In genomic region chr14:79677891-79678687, GRCm38 (mm10) we compare ENCODE assay signal across 14 mouse cellular contexts. TPM values are rescaled to one million over a fixed set of nuclear protein-coding genes. Genes with fewer than 3 reads are reported as not detected.
DNase-seq lines count a peak whose midpoint lies in the region; ATAC-seq lines count a peak whose summit lies in the region.
"Had no signal": no experiment of that assay in that cellular context is flagged by ENCODE, and none has a peak within 500 bp of the region (broad histone marks: within the 10 kb centered on the region; RNA-seq: fewer than 3 reads in every experiment).

No protein-coding gene starts in this region.

- DNase-seq in frontal cortex, postnatal 25 days (ENCODE audit: low spot score in 2 of 2): no peak
- DNase-seq in limb, embryonic 11.5 days (ENCODE audit: low spot score): peak; percentile 32
- DNase-seq in limb, embryonic 10.5 days (ENCODE audit: low spot score): no peak
- DNase-seq in hindbrain, embryonic 14.5 days (ENCODE audit: low spot score): no peak
- no peak for DNase-seq in ovary, postnatal 14 days (ENCODE audit: low spot score)
- no peak for DNase-seq in left cerebral cortex, adult 18-20 months (ENCODE audit: low spot score in 2 of 2)
- DNase-seq: adrenal gland, adult 2 months; liver, embryonic 13.5 days had no signal

- H3K27ac ChIP-seq in limb, embryonic 11.5 days (replicated peaks; ENCODE audit: low read depth, low read length): peak overlapping the region; percentile 24; the same call in 1 of the 2 replicates
- no peak overlapping the region; the same call in 1 of the 2 replicates for H3K27ac ChIP-seq in limb, embryonic 10.5 days
- peak overlapping the region; percentile 52 for H3K27ac ChIP-seq in embryonic facial prominence, embryonic 12.5 days
- H3K27ac ChIP-seq in hindbrain, embryonic 14.5 days: 0 out of 2 replicates have a peak overlapping the region, but pooled peaks have one; percentile 1
- H3K27ac ChIP-seq: intestine, embryonic 15.5 days; liver, embryonic 13.5 days; stomach, embryonic 15.5 days had no signal

- no peaks in the 10 kb centered on the region for H3K27me3 ChIP-seq in limb, embryonic 11.5 days (ENCODE audit: control insufficient read depth, insufficient read depth, low read length)
- H3K27me3 ChIP-seq in limb, embryonic 10.5 days (ENCODE audit: low read depth, poor library complexity, severe bottlenecking): no peaks in the 10 kb centered on the region
- H3K27me3 ChIP-seq in embryonic facial prominence, embryonic 12.5 days: no peaks in the 10 kb centered on the region
- no peaks in the 10 kb centered on the region for H3K27me3 ChIP-seq in hindbrain, embryonic 14.5 days (ENCODE audit: control insufficient read depth, insufficient read depth, low read length)
- H3K27me3 ChIP-seq: intestine, embryonic 15.5 days; liver, embryonic 13.5 days; stomach, embryonic 15.5 days had no signal

- ATAC-seq in frontal cortex, adult (ENCODE audit: low TSS enrichment): peak; percentile 28; the same call in 1 of the 2 replicates
- peak; percentile 66 for ATAC-seq in limb, embryonic 11.5 days (ENCODE audit: insufficient number of reproducible peaks, low FRiP score, low TSS enrichment, low read depth)
- ATAC-seq in embryonic facial prominence, embryonic 12.5 days (ENCODE audit: insufficient number of reproducible peaks, insufficient read depth, low FRiP score, low TSS enrichment): no peak
- ATAC-seq in hindbrain, embryonic 14.5 days (ENCODE audit: low FRiP score): no peak
- ATAC-seq: intestine, embryonic 15.5 days had no signal

- no peak overlapping the region for H3K9ac ChIP-seq in limb, embryonic 11.5 days (ENCODE audit: low read length)
- no peak overlapping the region for H3K9ac ChIP-seq in embryonic facial prominence, embryonic 12.5 days
- H3K9ac ChIP-seq in hindbrain, embryonic 14.5 days: no peak overlapping the region
- H3K9ac ChIP-seq: intestine, embryonic 15.5 days; liver, embryonic 13.5 days; stomach, embryonic 15.5 days had no signal

- H3K4me3 ChIP-seq in limb, embryonic 11.5 days (ENCODE audit: low read depth, low read length): no peak overlapping the region
- H3K4me3 ChIP-seq in limb, embryonic 10.5 days: no peak overlapping the region
- H3K4me3 ChIP-seq in embryonic facial prominence, embryonic 12.5 days: no peak overlapping the region
- H3K4me3 ChIP-seq in hindbrain, embryonic 14.5 days (replicated peaks; ENCODE audit: low read length): no peak overlapping the region
- H3K4me3 ChIP-seq: erythroblast, embryonic 14.5 days; intestine, embryonic 15.5 days; liver, embryonic 13.5 days; stomach, embryonic 15.5 days had no signal

- no peak overlapping the region for H3K4me2 ChIP-seq in limb, embryonic 11.5 days (ENCODE audit: low read depth, severe bottlenecking)
- peak overlapping the region; percentile 1 for H3K4me2 ChIP-seq in embryonic facial prominence, embryonic 12.5 days (replicated peaks)
- H3K4me2 ChIP-seq in hindbrain, embryonic 14.5 days (replicated peaks): 0 out of 2 replicates have a peak overlapping the region, but pooled peaks have one; percentile 2
- H3K4me2 ChIP-seq: intestine, embryonic 15.5 days; liver, embryonic 13.5 days; stomach, embryonic 15.5 days had no signal

- no peaks in the 10 kb centered on the region for H3K36me3 ChIP-seq in limb, embryonic 11.5 days (ENCODE audit: control insufficient read depth, insufficient read depth, low read length)
- H3K36me3 ChIP-seq in limb, embryonic 10.5 days: no peaks in the 10 kb centered on the region
- no peaks in the 10 kb centered on the region for H3K36me3 ChIP-seq in embryonic facial prominence, embryonic 12.5 days
- H3K36me3 ChIP-seq in hindbrain, embryonic 14.5 days (replicated peaks; ENCODE audit: control insufficient read depth, insufficient read depth): no peaks in the 10 kb centered on the region
- H3K36me3 ChIP-seq: intestine, embryonic 15.5 days; liver, embryonic 13.5 days; stomach, embryonic 15.5 days had no signal

- no peaks in the 10 kb centered on the region for H3K9me3 ChIP-seq in limb, embryonic 11.5 days (ENCODE audit: control insufficient read depth, low read length)
- no peaks in the 10 kb centered on the region for H3K9me3 ChIP-seq in limb, embryonic 10.5 days (replicated peaks)
- H3K9me3 ChIP-seq in embryonic facial prominence, embryonic 12.5 days: no peaks in the 10 kb centered on the region
- no peaks in the 10 kb centered on the region for H3K9me3 ChIP-seq in hindbrain, embryonic 14.5 days (ENCODE audit: control insufficient read depth, low read length)
- H3K9me3 ChIP-seq: intestine, embryonic 15.5 days; liver, embryonic 13.5 days; stomach, embryonic 15.5 days had no signal

- 62% methylated on average over 14 of the region's 14 CpGs for WGBS in limb, embryonic 11.5 days
- whole genome bisulfite sequencing in limb, embryonic 10.5 days: 78% methylated on average over 14 of the region's 14 CpGs
- 26% methylated on average over 14 of the region's 14 CpGs for WGBS in embryonic facial prominence, embryonic 12.5 days
- 46% methylated on average over 14 of the region's 14 CpGs for WGBS in hindbrain, embryonic 14.5 days

- no peaks in the 10 kb centered on the region for H3K4me1 ChIP-seq in limb, embryonic 11.5 days (ENCODE audit: control insufficient read depth, insufficient read depth, low read length)
- peaks cover 14% of the 10 kb centered on the region for H3K4me1 ChIP-seq in limb, embryonic 10.5 days
- H3K4me1 ChIP-seq in embryonic facial prominence, embryonic 12.5 days: peaks cover 12% of the 10 kb centered on the region
- peaks cover 13% of the 10 kb centered on the region for H3K4me1 ChIP-seq in hindbrain, embryonic 14.5 days (replicated peaks; ENCODE audit: control insufficient read depth, insufficient read depth, low read length)
- H3K4me1 ChIP-seq: intestine, embryonic 15.5 days; liver, embryonic 13.5 days; stomach, embryonic 15.5 days had no signal

RNA-seq across cellular contexts. Expression of gene Cnmd, which starts 16.1 kb away (rescaled TPM):
- 15.2 and 18.9 TPM in 2 replicates for polyA plus RNA-seq in limb, embryonic 11.5 days (2014; fragmentation: Nextera tagmentation; extraction: Ambion mirVana)
- 0.20 and 4.9 TPM in 2 replicates for polyA plus RNA-seq in limb, embryonic 10.5 days (2016; fragmentation: Nextera tagmentation; extraction: Ambion mirVana)
- polyA plus RNA-seq in embryonic facial prominence, embryonic 12.5 days (2016; fragmentation: Nextera tagmentation; extraction: Ambion mirVana): 39.4 and 51.2 TPM in 2 replicates
- polyA plus RNA-seq in hindbrain, embryonic 14.5 days (2014; fragmentation: Nextera tagmentation; extraction: Ambion mirVana): 2.6 and 4.2 TPM in 2 replicates
- 1 to 10 TPM; 1.5 to 2.2 TPM for total RNA-seq in left cerebral cortex, adult 18-20 months (2021)
- polyA plus RNA-seq: adrenal gland, adult 2 months; erythroblast, embryonic 14.5 days; large intestine, adult 2 months; liver, embryonic 13.5 days had no signal

Comparison
In these comparisons a context has a peak if more than half of its experiments do, and no peak if none do; other contexts are left out.
1. ATAC-seq: peak in frontal cortex, adult (single experiment) and limb, embryonic 11.5 days (single experiment); none in embryonic facial prominence, embryonic 12.5 days (single experiment) and hindbrain, embryonic 14.5 days (single experiment).